Mouse (Mus musculus) stomach, postnatal 0 days (tissue): Measurements from ENCODE around the gene Gm45837. TPM values are rescaled to one million over a fixed set of nuclear protein-coding genes. Genes with fewer than 3 reads are reported as not detected.

Source experiments
- ATAC-seq: fragments of 200-750 bp; cut with Nextera tagmentation; 2 replicates; pipeline ENCODE4 v1.8.0; 2017; ENCODE audit not compliant: low FRiP score, low TSS enrichment
- DNase-seq: peaks from one replicate; pipeline ENCODE4 v3.0.0-alpha.2; 2016; ENCODE audit warnings: low spot score
- H3K27ac ChIP-seq: fragments of 300-500 bp; sonication (generic); replicated peaks from 2 replicates; pipeline ENCODE4 v1.5.1; 2014; ENCODE audit warnings: mild to moderate bottlenecking, control low read depth
- H3K27me3 ChIP-seq: fragments of 300-500 bp; sonication (generic); 2 replicates; pipeline ENCODE4 v1.6.1; 2014; ENCODE audit warnings: low read length; ENCODE audit not compliant: control insufficient read depth, insufficient read depth
- H3K36me3 ChIP-seq: fragments of 300-500 bp; sonication (generic); 2 replicates; pipeline ENCODE4 v1.6.1; 2014; ENCODE audit warnings: low read length, mixed read lengths; ENCODE audit not compliant: control insufficient read depth, insufficient read depth
- H3K4me1 ChIP-seq: fragments of 300-500 bp; sonication (generic); replicated peaks from 2 replicates; pipeline ENCODE4 v1.6.1; 2014; ENCODE audit warnings: antibody characterized with exemption; ENCODE audit not compliant: control insufficient read depth, insufficient read depth
- H3K4me2 ChIP-seq: fragments of 300-500 bp; sonication (generic); replicated peaks from 2 replicates; pipeline ENCODE4 v1.6.1; 2014; ENCODE audit warnings: low read depth, mild to moderate bottlenecking, control low read depth, moderate library complexity
- H3K4me3 ChIP-seq: fragments of 300-500 bp; sonication (generic); 2 replicates; pipeline ENCODE4 v1.5.1; 2014; ENCODE audit warnings: low read depth, low read length, control low read depth
- H3K9ac ChIP-seq: fragments of 300-500 bp; sonication (generic); 2 replicates; pipeline ENCODE4 v1.6.1; 2014; ENCODE audit warnings: mild to moderate bottlenecking, low read length, control low read depth, mixed read lengths
- H3K9me3 ChIP-seq: fragments of 300-500 bp; sonication (generic); 2 replicates; pipeline ENCODE4 v1.6.1; 2016; ENCODE audit warnings: low read length; ENCODE audit not compliant: control insufficient read depth
- CTCF ChIP-seq: IDR thresholded peaks from 2 replicates; pipeline ENCODE4 v1.5.1; 2016; ENCODE audit warnings: antibody characterized with exemption, low read depth, mild to moderate bottlenecking, moderate library complexity
- EP300 ChIP-seq: optimal IDR thresholded peaks from 2 replicates; pipeline ENCODE3; 2016; ENCODE audit warnings: antibody characterized with exemption
- WGBS: fragments of 180-500 bp; shearing (Covaris S2); extraction: QIAGEN DNeasy Blood & Tissue Kit; methylation state at CpG from one replicate; pipeline ENCODE4 v1.1.7; 2014; 5-methylcytosine and 5-hydroxymethylcytosine counted together
- polyA plus RNA-seq: library from polyadenylated mRNA; unstranded; fragments of >200 nt; fragmentation: Nextera tagmentation; extraction: Ambion mirVana; gene quantifications from 2 replicates; pipeline ENCODE4 v1.2.1, GENCODE M21; 2015

Gene Gm45837
- polyA plus RNA-seq, 1 experiment from 2014 or later: 0.24 TPM

DNA sequence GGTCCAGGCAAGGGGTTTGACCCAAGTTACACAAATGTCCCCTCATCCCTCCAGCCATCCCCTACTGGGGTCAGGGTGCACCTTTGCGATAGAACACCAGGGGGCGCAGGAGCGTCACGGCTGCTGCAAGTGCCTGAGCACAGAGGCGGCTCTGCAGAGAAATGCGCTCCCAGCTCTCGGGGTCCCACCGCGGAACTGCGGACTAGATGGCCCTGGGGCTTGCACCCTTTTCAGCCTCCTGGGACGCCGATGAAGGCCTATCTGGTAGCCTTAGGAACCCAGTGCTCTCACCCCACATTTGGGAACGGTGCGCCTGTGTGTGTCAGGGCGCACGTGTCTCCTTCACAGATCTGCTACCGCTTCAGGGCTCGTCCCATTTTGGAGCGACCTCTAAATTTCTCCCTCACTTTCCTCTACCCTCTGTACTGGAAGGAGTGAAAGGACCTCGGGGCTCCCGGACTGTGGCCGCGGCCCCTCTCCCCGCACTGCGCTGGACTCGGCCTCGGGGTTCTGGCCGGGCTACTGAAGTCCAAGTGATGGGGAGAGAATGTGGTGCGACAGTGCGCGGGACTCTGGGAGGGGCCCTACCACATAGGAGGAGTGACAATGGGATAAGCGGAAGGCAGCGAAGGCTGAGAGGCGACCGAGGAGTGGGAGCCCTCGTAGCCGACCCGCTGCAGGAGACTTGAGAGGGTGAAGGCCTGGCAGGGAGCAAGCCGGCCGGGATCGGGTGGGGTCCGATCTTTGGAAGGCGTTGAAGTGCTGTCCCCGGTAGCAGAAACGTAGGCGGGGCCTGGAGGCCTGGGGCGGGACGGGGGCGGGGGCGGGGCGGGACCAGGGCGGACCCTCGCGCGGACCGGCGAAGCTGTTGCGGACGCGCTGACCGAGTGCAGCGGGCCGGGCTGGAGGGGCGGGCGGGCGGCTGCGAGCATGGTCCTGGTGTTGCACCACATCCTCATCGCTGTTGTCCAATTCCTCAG lies 40.0 kb downstream of the Gm45837 start:
- Histone ChIP-seq H3K36me3 (no peaks in the 10 kb centered on the region), H3K4me3 (peak overlapping the region; percentile 54), H3K27ac (no peak overlapping the region), H3K4me2 (peak overlapping the region; percentile 92), H3K27me3 (no peaks in the 10 kb centered on the region), H3K4me1 (no peaks in the 10 kb centered on the region), H3K9ac (peak overlapping the region; percentile 47), H3K9me3 (no peaks in the 10 kb centered on the region)
- under 1% methylated on average over 66 of the region's 68 CpGs for WGBS
- ATAC-seq (peak; percentile 77), DNase-seq (peak; percentile 88)
- TF ChIP-seq EP300 (no peak), CTCF (peak; percentile 98)

- no peak for DNase-seq
- H3K9ac ChIP-seq: no peak overlapping the region
- H3K27me3 ChIP-seq: no peaks in the 10 kb centered on the region
- H3K9me3 ChIP-seq: no peaks in the 10 kb centered on the region
- ATAC-seq: no peak
- H3K4me1 ChIP-seq: no peaks in the 10 kb centered on the region
- WGBS: 91% methylated on average over 3 of the region's 3 CpGs
- H3K27ac ChIP-seq: no peak overlapping the region
- no peak for TF ChIP-seq EP300
- TF ChIP-seq CTCF: no peak
- no peaks in the 10 kb centered on the region for H3K36me3 ChIP-seq
- H3K4me2 ChIP-seq: no peak overlapping the region
- H3K4me3 ChIP-seq: peak overlapping the region; percentile 15; the same call in 1 of the 2 replicates
Observed at GRCm38 (mm10) chr7:101452669-101453068, 42.0 kb downstream of the Gm45837 start.

DNA sequence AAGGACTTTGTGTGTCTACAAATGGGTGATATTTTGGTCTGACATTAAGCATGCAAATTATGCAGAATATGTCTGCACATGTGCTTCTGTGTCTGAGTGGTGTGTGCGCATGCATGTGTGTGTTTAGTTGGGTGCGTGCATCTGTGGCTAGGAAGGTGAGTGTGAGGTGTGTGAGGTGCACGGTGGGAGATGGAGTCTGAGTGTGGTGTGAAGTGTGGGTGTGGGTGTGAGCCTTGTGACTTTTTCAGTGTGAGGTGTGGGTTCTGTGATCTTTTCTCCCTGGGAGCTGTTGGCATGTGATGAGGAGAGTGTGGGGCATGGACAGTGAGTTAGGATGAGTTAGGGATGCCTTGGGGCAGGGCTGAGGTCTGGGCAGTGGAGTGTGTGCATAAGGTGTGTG lies 42.6 kb downstream of the Gm45837 start:
- no peak overlapping the region for H3K27ac ChIP-seq
- DNase-seq: no peak
- H3K4me2 ChIP-seq: no peak overlapping the region
- H3K4me1 ChIP-seq: no peaks in the 10 kb centered on the region
- no peaks in the 10 kb centered on the region for H3K27me3 ChIP-seq
- peak overlapping the region; percentile 15; the same call in 1 of the 2 replicates for H3K4me3 ChIP-seq
- H3K9ac ChIP-seq: no peak overlapping the region
- no peak for TF ChIP-seq EP300
- no peak for TF ChIP-seq CTCF
- H3K9me3 ChIP-seq: no peaks in the 10 kb centered on the region
- WGBS: 78% methylated on average over 3 of the region's 3 CpGs
- no peaks in the 10 kb centered on the region for H3K36me3 ChIP-seq
- ATAC-seq: no peak

- no peak overlapping the region for H3K4me3 ChIP-seq
Observed at GRCm38 (mm10) chr7:101453725-101454124, 43.0 kb downstream of the Gm45837 start.

DNA sequence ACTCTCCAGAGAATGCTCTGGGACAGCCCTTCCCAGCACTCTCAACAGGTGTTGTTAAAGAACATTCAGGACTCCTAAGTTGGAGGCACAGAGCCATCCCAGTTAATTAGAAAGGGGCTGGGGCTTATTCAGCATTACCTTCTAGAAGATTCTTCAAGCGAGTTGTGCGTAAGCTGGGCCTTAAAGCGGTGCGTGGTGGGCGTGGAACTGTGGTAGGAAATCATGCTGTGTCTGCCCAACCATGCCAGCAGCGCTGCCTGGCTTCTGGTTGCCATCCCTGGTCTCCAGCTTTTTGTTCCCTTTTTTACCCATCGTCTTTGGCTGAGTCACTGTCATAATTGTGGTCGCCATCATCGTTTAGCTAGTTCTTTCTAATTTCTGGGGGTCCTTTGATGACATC lies 43.8 kb downstream of the Gm45837 start:
- H3K36me3 ChIP-seq: no peaks in the 10 kb centered on the region
- ATAC-seq (no peak), DNase-seq (no peak)
- H3K4me2 ChIP-seq: no peak overlapping the region
- no peaks in the 10 kb centered on the region for H3K27me3 ChIP-seq
- no peaks in the 10 kb centered on the region for H3K4me1 ChIP-seq
- H3K9me3 ChIP-seq: no peaks in the 10 kb centered on the region
- WGBS: 85% methylated on average over 9 of the region's 9 CpGs
- TF ChIP-seq EP300 (no peak), CTCF (no peak)
- H3K4me3 ChIP-seq: no peak overlapping the region
- no peak overlapping the region for H3K9ac ChIP-seq
- no peak overlapping the region for H3K27ac ChIP-seq

More at GRCm38 (mm10) chr7:101453725-101454124, 43.0 kb downstream of the Gm45837 start:
- no peaks in the 10 kb centered on the region for H3K27me3 ChIP-seq
- DNase-seq (no peak), ATAC-seq (no peak)
- no peak overlapping the region for H3K9ac ChIP-seq
- 34% methylated on average over 8 of the region's 8 CpGs for WGBS
- H3K4me2 ChIP-seq: no peak overlapping the region
- H3K27ac ChIP-seq: no peak overlapping the region
- TF ChIP-seq EP300 (no peak), CTCF (no peak)
- H3K9me3 ChIP-seq: no peaks in the 10 kb centered on the region
- H3K36me3 ChIP-seq: no peaks in the 10 kb centered on the region
- no peaks in the 10 kb centered on the region for H3K4me1 ChIP-seq

GRCm38 (mm10) chr7:101455141-101455540 lies 44.5 kb downstream of the Gm45837 start:
- Histone ChIP-seq H3K27me3 (no peaks in the 10 kb centered on the region), H3K4me1 (no peaks in the 10 kb centered on the region), H3K9me3 (no peaks in the 10 kb centered on the region), H3K36me3 (no peaks in the 10 kb centered on the region), H3K9ac (no peak overlapping the region), H3K4me3 (no peak overlapping the region), H3K4me2 (no peak overlapping the region), H3K27ac (no peak overlapping the region)
- DNase-seq: no peak
- no peak for ATAC-seq
- no peak for TF ChIP-seq EP300
- 72% methylated on average over 6 of the region's 6 CpGs for WGBS
